Mouse (Mus musculus): ENCODE results near the gene Il31ra.
"Not testable (repeated sequence)": the region's sequence is repeated elsewhere in the genome, so short reads cannot be mapped to it uniquely, and the experiment has no call there.

Gene Il31ra

DNA sequence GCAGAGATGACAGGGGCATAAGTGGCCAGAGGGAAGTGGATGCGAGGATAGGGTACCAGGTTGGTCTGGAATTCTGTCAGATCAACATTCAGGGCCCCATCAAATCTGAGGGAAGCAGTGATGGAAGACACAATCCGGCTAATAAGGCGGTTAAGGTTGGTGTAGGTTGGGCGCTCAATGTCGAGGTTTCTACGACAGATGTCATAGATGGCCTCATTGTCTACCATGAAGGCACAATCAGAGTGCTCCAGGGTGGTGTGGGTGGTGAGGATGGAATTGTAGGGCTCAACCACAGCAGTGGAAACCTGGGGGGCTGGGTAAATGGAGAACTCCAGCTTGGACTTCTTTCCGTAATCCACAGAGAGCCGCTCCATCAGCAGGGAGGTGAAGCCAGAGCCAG lies at the start of gene Il31ra:
Gene Il31ra, minus strand, starts transcription at position 101 of the 400 bp plus-strand sequence.
- in situ Hi-C loops (cut with MboI): not testable (repeated sequence)

DNA sequence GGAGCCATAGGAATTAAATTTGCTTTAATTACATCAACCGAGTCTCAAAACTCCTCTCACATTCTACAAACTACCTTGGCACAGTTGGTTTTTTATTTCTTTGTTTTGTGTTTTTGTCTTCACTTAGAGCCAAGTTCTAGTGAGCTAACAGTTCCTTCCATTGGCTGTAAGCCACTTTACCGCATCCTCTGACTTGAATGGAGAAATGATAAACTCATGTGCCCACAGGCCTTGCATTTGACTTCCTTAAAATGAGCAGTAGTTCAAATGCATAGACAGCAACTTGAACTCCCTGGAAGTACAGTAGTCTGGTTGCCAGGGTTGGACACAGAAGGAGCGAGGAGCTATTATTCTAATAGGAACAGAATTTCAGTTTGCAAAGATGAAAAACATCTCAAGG lies 48.7 kb upstream of the Il31ra start:
- in situ Hi-C loops (cut with MboI): no loop called here

DNA sequence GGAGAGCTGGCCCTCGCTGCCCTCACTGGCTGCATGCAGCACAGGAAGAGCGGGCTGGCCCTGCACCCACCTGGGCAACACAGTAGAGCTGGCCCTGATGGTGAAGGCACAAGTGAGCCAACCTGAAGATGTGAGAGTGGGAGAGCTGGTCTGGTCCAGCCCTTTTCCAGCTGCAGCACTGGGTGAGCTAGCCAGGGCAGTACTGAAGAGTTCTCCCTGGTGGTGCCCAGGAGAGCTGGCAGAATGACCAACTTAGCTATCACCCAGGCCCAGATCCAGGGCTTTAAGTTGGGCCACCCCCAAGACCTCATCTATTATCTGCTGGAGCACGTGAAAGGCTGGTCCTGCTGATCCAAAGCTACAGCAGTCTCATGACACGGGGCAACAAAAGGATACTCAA lies 45.0 kb upstream of the Il31ra start:
- in situ Hi-C loops (cut with MboI): no loop called here

DNA sequence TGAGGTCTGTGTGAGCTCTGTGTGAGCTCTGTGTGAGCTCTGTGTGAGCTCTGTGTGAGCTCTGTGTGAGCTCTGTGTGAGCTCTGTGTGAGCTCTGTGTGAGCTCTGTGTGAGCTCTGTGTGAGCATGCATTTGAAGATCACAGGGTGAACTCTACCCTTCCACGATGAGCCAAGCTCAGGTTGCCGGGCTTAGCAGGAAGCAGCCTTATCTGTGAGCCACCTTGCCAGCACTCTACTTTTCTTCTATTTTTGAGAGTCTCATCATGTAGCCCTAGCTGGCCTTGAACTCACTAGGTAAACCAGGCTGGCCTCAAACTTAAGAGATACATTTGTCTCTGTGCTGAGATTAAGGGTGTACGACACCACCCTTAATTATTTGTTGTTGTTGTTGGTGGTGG lies 42.3 kb upstream of the Il31ra start:
- in situ Hi-C loops (cut with MboI): no loop called here

DNA sequence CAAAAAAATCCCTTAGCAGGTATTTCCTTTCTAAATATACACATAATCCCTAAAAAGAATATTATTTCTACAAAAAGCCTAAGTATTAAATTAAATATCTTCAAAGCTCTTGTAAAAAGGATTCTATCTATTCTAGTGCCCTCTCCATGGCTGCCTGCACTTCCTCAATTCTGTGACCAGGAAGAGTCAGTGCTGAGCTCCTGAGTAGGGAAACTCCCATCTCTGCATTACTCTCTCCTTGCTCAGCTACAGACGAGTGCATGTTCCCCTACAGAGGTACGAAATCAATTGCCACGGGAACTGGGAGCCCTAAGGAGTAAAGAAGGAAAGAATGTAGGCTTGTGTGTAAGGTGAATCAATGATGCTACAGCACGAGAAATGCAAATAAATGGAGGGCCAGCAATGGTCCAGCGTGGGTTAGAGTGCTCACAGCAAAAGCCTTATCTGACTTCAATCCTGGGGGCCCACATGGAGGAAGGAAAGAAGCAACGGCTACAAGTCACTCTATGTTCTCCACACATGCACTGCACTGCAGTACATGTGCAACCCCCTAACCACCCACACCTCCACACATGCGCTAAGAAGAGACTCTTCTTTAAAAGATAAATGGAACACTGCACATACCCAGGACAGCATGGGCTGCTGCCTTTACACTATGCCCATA lies 41.1 kb upstream of the Il31ra start:
- in situ Hi-C loops (cut with MboI): no loop called here

DNA sequence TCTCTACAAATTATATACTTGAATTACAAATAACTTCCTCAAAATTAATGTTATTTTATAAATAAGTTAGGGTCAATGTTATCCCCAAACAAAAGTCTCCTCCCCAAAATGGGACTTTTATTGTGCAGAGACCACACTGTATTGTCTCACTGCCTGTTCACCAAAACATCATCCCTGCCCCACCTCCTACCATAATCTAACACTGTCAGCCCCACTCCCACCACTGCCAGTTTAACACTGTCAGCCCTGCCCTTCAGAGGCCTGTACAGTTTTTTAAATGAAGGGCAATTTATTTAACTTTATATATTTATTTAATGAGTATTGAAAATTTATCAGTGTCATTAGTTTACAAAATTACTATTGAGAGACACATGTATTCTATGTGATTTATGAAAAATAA lies 31.4 kb upstream of the Il31ra start:
- in situ Hi-C loops (cut with MboI): no loop called here

DNA sequence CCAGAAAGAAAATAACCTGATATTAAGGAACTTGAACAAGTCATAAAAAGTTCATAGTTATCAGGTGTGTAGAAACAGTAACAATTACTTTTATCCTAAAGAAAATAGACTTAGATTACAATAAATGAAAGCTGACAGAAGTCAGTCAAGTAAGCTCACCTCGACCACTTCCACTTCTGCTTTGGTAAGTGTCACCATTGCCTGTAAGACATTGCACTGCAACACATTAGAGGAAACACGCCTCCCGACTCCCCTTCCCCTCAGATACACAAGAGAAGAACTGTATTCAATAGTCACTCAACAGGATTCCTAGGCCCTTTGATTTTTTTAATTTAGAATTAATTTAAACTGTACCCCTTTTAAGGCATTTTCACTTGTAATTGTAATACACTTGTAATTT lies 30.5 kb upstream of the Il31ra start:
- in situ Hi-C loops (cut with MboI): no loop called here

DNA sequence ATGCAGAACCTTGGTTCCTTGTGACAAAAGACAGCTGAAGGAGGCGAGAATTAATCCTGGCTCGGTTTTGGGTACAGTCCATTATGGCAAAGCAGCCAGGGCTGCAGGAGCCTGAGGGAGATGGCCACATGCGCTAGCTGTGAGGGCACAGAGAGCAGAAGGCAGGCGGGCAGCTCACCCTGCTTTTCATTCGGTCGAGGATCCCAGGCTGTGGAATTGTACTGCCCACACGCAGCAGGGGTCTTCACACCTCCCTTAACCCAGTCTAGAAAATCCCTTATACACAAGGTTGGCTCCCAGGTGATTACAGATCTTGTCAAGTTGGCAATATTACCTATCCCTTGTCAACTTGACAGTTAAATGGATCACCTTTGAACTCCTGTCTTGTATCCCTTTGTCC lies 29.5 kb upstream of the Il31ra start:
- in situ Hi-C loops (cut with MboI): no loop called here

DNA sequence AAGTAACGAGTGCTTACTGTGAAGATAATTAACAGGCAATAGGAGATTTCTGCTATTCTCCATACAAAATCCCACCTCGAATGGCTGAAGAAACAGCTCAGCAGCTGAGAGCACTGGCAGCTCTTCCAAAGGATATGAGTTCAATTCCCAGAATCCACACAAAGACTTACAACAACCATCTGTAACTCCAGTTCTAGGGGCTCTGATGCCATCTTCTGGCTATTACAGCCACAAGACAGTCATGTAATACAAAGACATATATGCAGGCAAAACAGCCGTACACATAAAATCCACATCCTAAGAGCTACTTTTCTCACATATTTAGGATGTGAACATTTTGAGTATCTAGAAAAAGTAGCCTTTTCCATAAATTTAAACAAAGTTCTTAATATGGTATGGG lies 27.4 kb upstream of the Il31ra start:
- in situ Hi-C loops (cut with MboI): no loop called here

DNA sequence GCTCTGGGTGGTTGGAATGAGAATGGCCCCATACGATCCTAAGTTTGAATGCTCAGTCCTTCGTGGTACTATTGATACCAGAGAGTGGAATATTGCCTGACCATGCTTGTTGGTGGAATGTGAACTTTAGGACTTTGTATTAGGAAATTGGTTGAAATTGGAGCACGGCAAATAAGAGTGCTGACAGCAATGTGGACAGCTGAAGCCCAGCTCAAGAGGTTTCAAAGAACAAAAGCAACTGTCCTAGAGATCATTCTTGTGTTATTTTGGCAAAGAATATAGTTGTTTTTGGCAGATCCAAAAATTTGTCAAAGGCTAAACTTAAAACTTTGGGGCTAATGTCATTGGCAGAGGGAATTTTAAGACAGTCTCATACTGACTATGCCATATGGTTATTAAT lies 14.4 kb upstream of the Il31ra start:
- in situ Hi-C loops (cut with MboI): no loop called here

DNA sequence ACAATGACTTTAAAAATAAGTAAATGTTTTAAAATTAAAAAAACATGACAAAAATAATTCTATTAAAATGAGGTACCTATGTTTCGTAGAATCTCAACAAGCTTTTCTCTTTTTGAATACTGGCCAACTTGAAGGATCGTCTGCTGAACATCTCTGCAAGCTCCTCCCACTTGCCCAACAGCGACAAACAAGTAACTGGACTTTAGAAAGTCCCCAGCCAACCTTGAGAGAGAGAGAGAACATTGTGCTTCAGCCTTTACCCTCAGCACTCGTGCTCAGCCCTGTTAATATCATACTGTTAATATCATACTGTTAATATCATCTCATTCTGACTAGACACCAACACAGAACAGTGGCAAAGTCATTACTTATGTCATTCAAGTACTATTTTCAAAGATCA lies 10.3 kb upstream of the Il31ra start:
- in situ Hi-C loops (cut with MboI): no loop called here

DNA sequence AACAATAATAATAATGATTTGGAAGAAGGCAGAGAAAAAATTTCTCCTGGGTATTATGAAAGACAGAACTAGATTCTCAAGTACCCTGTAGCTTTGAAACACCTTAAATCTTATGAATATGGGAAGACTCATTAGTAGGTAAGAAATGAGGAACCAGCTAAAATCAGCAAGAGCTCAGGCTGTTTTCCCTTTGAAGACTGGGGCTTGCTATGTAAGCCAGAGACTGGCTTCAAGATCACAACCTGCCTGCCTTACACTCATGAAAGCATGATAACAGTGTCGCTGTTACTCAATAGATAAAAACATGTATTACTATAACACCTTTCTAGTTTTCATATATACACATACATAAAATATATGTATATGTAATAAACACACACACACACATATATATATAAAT lies 9.7 kb upstream of the Il31ra start:
- in situ Hi-C loops (cut with MboI): no loop called here

DNA sequence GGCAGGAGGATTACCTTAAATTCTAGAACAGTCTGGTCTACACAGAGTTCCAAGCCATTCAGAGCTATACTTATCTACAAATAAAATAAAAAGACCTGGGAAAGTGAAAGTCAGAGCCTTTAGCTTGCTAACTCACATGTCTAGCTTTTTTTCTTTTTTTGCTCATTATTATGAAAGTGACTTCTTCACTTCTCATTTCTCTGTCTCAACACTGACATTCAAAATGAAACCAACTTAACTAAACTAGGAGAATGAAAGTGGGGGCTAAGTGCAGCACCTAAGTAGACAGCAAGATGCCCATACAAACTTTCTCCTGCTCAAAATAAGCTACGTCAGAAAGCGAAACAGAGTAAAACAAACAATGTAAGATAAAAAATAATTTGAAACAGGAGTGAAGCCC lies 8.4 kb upstream of the Il31ra start:
- in situ Hi-C loops (cut with MboI): no loop called here

DNA sequence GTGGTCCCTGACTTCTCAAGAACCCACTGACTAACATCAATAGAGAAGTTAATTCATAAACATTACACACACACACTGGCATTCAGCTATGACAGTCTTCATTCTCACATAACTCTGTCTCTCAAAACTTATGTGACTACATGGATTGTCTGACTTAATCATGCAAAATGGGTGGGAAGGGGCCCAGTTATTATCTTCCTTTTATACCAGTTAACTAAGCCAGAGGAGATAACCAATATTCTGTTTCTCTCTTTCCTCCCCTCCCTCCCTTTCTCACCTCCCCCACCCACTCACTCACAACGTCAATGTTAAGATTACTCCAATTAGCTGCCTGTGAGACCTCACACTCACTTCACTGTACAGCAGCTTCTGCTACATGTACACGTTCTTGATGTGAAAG lies 3.9 kb downstream of the Il31ra start:
- in situ Hi-C loops (cut with MboI): no loop called here

DNA sequence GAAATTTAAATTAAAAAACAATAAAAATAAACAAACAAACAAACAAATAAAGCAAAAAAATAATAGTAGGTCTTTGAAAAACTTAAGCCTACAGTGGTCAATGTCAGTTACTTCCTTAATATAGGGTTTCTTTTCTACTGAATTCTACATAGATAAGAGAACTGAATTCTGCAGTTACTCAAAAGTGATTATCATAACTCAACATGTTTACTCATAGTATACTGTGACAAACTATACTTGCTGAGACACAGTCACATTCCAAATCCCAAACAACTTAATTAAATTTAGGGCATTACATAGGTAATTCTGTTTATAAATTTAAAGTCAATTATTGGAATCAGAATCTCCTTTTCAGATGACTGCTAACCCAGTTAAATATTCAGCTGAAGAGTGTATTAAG lies 4.5 kb downstream of the Il31ra start:
- in situ Hi-C loops (cut with MboI): no loop called here

DNA sequence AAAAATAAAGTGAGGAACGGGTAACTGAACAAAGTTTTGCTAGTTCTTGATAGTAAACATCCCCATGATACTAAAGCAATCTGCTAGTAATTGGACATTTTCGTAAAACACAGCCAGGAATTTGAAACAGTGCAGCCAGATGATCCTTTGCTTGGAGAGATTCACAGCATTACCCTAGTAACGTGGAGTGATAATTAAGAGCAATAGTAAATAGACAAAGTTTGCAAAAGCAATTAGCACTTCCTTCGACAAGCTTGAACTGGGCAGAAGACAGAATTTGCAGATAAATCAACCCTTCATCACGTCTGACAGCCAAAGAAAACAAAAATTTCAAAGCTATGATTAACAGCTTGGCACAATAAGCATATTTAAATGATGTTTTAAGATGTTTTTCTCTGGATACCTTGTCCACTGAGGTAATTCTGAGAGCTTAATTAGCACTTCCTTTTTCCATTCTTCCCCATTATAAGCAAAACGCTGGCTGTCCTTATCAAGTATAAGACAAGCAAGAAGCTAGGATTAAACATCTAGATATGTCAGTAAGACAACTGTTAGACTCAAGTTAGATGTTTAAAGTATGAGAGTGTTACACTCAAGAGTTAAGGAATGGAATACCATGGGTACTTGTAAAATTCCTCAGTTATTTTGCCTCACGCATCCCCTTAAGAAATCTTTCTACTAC lies 9.5 kb downstream of the Il31ra start:
- in situ Hi-C loops (cut with MboI): no loop called here

DNA sequence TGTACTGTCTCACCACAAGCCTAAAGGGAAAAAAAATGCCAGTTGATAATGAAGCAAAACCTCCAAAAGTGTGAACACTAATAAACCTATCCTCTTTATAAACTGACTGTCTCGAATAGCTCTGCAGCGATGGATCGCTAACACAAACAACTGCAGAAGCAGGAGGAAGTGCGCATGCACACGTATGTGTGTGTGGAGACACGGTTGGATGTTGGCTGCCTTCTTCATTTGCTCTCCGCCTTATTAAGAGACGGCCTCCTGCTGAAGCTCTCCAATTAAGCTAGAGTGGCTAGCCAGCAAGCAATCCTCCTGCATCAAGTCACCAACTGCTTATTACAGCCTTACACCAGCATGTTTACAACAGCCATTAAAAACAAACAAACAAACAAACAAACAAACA lies 11.9 kb downstream of the Il31ra start:
- in situ Hi-C loops (cut with MboI): no loop called here

DNA sequence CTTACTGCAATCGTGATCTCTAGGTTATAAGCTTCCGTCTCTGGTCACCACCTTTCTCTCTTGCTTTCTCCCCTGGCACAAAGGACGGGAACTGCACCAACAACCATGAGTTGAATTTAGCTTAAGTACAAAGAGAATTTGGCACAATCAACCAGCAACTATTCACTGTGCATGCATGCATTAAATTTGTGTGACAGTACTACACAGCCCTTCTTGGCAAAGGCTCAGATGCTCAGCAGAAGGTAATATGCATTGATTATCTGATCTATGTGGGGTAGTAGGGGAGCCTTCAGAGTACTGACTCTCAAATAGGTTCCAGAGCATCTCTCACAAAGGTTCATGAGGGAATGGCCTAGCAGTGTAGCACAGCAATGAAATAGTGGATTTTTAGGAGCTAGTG lies 12.4 kb downstream of the Il31ra start:
- in situ Hi-C loops (cut with MboI): no loop called here

DNA sequence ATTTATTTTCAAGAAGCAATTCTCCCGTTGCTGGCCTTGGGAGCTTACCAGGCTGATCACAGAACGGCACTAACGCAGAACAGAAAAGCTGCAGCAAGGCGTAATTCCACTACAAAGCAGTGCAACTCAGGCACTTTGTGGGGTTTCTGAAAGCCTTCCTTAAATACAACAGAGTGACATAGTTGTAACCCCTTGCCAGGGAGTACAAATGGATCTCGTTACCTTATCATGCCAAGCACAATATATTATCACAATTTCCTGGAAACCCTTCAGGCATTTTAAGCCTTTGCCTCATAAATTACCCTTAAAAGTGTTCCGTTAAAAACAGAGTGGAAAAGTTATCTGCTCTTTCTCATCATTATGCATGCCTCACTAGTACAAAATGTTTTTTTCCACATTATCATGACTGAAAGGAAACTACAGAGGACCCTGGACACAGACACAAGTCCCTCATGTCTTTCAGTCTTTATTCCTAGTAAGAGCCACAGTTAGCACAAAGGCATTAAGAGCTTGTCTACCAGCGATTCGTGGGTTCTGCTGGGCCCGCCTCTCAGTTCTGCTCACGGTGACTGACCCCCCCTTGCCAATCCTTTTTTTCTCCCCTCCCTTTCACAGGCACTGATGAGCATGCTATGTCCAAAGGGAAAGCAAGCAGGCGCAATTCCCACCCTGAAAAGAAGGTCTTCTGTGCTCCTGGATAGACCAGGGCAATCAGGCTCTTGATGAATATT lies 13.4 kb downstream of the Il31ra start:
- in situ Hi-C loops (cut with MboI): no loop called here

DNA sequence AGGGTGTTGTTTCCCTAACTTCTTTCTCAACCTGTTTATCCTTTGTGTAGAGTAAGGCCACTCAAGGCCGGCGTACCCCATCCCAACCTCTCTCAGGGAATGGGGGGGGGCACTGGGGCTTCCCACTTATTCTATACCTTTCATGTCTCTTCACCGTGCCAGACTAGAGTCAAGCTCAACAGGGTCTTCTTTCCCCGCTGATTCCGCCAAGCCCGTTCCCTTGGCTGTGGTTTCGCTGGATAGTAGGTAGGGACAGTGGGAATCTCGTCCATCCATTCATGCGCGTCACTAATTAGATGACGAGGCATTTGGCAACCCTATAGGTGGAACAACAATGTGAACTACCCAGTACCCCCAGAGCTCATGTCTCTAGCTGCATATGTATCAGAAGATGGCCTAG lies 16.1 kb downstream of the Il31ra start:
- in situ Hi-C loops (cut with MboI): not testable (repeated sequence)

DNA sequence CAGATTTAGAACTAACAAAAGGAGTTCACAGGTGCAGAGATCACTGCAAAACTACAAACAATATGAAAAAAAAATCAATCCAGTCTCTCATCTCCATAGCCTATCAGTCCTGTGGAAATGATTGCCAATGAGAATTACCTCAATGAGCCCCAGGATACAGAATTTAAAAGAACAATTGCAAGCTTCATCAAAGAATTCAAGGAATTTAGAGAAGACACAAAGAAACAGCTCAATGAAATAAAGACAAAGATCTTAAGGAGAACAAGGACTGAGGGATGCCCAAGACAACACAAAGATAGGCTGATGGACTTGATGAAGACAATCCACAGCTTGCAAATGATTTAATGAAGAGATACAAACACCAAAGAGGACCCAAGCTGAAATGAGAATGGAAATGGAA lies 20.4 kb downstream of the Il31ra start:
- in situ Hi-C loops (cut with MboI): no loop called here

DNA sequence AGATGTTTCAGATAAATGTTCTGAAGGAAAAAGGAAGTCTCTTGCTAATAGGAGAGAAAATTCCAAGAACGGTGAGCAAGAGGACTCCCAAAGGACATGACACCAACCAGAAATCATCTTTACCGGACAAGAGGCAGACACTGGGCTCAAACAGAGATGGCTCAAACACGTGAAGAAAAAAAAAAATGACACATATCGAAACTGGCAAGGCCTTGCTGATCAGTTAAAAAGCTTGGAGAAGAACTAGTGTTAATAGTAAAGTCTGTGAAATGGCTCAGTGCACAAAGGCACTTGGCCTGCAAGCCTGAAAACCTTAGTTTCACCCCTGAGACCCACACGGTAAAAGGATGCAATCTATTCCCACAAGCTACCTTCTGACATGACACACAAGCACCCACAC lies 23.4 kb downstream of the Il31ra start:
- in situ Hi-C loops (cut with MboI): no loop called here

DNA sequence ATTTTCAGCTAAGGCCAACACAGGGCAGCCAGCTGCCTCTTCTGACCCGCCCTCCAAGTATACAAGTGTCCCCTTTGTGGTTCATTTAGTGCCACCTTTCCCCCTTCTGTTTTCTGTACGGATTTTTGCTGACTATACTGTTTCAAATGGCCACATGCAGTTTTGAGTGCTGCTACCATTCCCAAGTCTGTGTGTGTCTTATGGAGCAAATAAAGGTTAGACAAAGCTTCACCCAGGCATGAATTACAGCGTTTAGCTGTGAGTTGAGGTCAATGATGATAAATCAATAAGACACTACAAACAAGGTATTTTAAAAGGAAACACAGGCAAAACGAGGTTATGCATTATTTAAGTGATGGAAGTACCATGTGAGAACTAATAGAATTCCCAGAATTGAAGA lies 24.6 kb downstream of the Il31ra start:
- in situ Hi-C loops (cut with MboI): no loop called here

Measured in mature B cell (primary cell).